Mouse (Mus musculus) heart, adult 18-20 months (tissue): ENCODE measurements at regions not wholly inside any gene's neighbourhood (a gene's known extent, or its start where the extent isn't known, plus 50 kb on each side); places are given as distances from the start of the nearest gene placed in this dataset.

Experiments
- DNase-seq, 2 experiments: peaks; one replicate each; pipeline ENCODE4 v3.0.0; 2021 to 2022; ENCODE audit warnings: mixed read lengths in 1 of 2

- no peak for DNase-seq
Measured at GRCm38 (mm10) chr9:93948671-93949070, 589.2 kb downstream of the 1190002N15Rik start.

- DNase-seq: no peak
Measured at GRCm38 (mm10) chr9:93947053-93947452, 590.8 kb downstream of the 1190002N15Rik start.

- no peak for DNase-seq
Measured at GRCm38 (mm10) chr9:93940193-93940592, 597.7 kb downstream of the 1190002N15Rik start.

- DNase-seq: no peak
Measured at GRCm38 (mm10) chr9:93930684-93931083, 607.2 kb downstream of the 1190002N15Rik start.

DNA sequence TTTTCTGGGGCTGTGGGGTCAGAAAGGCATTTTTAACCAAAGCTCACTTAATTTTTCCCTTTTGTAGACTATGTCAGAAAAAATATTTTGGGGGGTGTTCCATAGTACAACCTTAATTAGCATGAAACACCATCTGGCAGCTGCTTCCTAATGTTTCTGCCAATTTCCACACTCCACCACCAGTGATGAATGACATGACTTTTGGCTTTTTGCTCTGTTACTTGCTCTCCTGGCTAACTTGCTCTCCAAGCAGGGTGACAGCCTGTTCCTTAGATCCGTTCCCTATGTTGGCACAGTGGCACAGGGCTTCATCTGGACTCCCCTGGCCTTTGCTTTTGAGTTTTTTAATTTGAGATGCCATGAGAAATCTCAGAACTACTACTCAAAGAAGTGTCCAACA lies 648.6 kb downstream of the 1190002N15Rik start:
- no peak for DNase-seq

DNA sequence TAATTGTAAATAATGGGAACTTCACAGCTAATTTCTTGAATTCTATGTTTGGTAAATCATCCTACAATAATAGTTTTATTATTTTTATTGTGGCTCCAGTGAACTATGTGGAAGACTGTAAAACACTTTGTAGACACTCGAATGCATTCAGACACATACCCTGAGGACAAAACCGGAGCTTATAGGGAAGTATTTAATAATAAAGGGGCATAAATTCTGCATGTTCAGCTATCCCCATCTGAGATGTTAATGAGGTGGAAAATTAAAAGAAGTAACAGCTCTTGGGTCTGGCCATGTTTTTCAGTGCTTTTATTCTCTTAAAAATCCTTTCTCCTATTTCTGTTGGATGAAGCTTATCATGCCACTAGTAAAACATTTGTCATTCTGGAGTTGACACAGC lies 657.8 kb downstream of the 1190002N15Rik start:
- DNase-seq: no peak

- DNase-seq: no peak
Measured at GRCm38 (mm10) chr9:93879572-93879971, 658.3 kb downstream of the 1190002N15Rik start.

DNA sequence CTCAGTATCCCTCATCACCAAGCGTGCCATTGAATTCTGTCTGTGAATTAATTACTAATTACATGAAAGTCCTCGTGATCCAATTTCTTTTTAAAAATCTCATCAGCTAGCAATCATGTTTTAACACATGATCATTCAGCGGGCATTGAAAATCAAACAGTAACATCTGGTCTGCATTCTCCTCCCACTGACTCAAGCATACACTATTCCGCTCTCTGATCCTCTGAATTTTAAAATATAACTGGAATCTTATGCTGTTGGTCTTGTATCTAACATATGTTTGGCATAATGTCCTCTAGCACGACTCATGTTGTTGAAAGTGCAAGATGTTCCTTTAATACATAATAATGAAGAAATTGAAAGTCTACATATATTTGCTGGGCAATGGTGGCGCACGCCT lies 667.1 kb downstream of the 1190002N15Rik start:
- DNase-seq: no peak

- DNase-seq: no peak
Measured at GRCm38 (mm10) chr9:93857937-93858336, 679.9 kb downstream of the 1190002N15Rik start.

GRCm38 (mm10) chr9:93846411-93846810 lies 691.5 kb downstream of the 1190002N15Rik start:
- no peak for DNase-seq

- DNase-seq: no peak
Measured at GRCm38 (mm10) chr9:93843869-93844268, 694.0 kb downstream of the 1190002N15Rik start.
